Mouse (Mus musculus) left cerebral cortex, postnatal 36 days (tissue): ENCODE measurements around the gene P2ry12. TPM values are rescaled to one million over a fixed set of nuclear protein-coding genes. Genes with fewer than 3 reads are reported as not detected.

Source experiments
- DNase-seq, 2 experiments: peaks; one replicate each; pipeline ENCODE4 v3.0.0; 2021 to 2022; ENCODE audit warnings: low spot score in 2 of 2, mixed read lengths in 1 of 2
- intact Hi-C: fragments of 180-260 bp; cut with DNase I; formaldehyde crosslinking; loops from one replicate; pipeline ENCODE4 v1.15.1; 2025
- total RNA-seq, 2 experiments: library from RNA; stranded (reverse); gene quantifications; 2 replicates each; pipeline ENCODE4 v1.2.3; 2021

Gene P2ry12
- total RNA-seq, 2 experiments from 2014 or later, result 39.1 to 56.1 TPM

DNA sequence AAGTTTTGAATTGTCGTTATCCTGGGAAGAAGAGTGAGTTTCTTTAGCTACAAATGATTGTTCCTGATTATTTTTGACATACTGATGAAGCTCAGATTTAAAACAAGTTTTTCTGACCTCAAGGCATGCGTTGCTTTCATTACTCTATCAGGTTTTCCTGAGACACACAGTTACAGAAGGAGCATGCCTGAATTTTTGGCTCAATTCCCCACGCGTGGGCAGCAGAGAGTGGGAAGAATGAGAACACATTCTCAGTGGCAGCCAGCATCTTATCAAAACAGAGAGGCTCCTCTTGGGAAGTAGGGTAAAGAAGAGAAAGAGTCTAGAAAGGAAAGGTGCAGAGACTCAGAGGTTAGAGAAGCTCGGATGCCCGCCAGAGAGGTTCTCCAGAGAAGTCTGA is 19.3 kb downstream of the P2ry12 start:
- DNase-seq, result peak; percentile 72 to 78
- intact Hi-C loops, result no loop called here

- intact Hi-C loops, result no loop called here
- no peak for DNase-seq
Observed at GRCm38 (mm10) chr3:59234878-59235277, 27.8 kb downstream of the P2ry12 start.

GRCm38 (mm10) chr3:59230912-59231311 is 31.8 kb downstream of the P2ry12 start:
- intact Hi-C loops, result no loop called here
- no peak for DNase-seq

DNA sequence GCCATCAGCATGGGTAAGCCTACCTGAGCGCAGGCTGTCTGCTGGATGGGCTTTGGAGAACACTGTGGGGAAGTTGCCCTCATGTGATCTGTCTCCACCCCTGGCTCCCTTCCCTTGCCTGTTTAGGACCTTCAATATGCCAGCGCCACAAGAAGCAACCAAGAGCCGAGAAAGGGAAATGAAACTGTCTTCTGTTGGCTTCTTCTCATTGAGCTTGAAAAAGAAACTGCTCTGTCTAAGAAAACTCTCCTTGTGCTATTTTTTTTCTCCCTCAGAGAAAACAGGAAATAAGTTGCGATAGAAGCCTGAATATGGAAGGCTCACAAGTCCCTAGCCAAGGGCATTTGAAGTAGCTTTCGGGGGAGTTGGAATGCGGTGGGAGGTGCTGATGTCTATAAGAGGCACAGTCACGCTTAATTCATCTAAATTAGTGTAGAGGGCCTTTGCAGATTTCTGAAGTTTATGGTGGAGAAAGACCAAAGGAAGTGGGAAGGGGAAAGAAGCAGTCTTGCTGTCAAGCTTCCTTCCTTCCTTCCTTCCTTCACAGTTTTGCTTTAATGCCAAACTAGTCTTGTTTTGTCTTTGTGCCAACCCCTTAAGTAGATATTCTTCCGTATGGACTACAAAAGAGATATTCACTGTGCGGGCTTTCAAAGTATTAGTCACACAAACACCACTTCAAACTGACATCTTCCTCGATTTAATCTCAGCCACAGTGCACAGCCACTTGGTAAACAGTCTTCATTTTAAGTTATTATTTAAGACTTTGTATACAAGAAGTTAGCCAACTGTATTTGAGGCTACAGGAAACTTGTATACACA is 33.7 kb downstream of the P2ry12 start:
- intact Hi-C loops, result no loop called here
- peak in 1 of 2 experiments; percentile 24 for DNase-seq

GRCm38 (mm10) chr3:59227696-59228095 is 35.0 kb downstream of the P2ry12 start:
- no peak for DNase-seq
- intact Hi-C loops, result no loop called here

- intact Hi-C loops, result no loop called here
- DNase-seq, result no peak
Observed at GRCm38 (mm10) chr3:59225411-59225810, 37.3 kb downstream of the P2ry12 start.

GRCm38 (mm10) chr3:59222303-59222702 is 40.4 kb downstream of the P2ry12 start:
- intact Hi-C loops, result no loop called here
- no peak for DNase-seq

GRCm38 (mm10) chr3:59219326-59219725 is 43.3 kb downstream of the P2ry12 start:
- no peak for DNase-seq
- intact Hi-C loops, result no loop called here

GRCm38 (mm10) chr3:59217211-59217610 is 45.5 kb downstream of the P2ry12 start:
- intact Hi-C loops, result no loop called here
- DNase-seq, result no peak

DNA sequence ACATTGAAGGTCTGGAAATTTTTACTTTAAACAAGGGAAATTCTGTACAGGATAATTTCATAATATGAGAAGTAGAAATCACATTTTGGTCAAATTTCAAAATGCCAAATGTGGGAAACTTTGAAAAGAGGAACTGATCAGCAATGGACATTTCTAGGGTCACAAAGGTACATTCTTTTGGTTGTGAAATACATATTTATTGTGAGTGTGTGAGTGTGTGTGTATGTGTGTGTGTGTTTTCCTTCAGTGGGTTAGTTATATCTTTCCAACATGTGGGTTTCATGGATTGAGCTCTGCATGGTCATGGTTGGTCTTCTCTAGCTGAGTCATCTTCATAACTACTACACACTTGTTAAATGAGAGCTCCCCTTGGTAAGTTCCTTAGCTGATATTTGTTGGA is 50.3 kb downstream of the P2ry12 start:
- no peak for DNase-seq
- intact Hi-C loops, result no loop called here

GRCm38 (mm10) chr3:59211784-59212183 is 50.9 kb downstream of the P2ry12 start:
- intact Hi-C loops, result no loop called here
- no peak for DNase-seq

DNA sequence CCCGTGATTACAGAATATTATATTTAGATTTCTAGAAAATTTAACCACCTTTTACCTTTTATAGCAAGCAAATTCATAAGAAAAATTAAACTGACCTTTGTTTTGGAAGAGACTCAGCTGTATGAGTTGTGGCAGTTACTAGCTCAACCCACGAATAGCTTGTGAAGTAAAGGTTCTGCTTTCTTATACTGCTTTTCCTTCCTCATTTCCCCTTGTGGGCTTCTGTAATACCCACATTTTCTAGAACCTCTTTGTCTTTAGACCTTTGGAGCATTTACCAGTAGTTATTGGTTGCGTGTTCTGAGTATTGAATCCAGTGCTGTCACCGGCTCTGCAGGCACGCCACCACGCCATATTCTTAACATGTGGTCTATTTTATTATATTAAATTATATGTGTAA is 51.9 kb downstream of the P2ry12 start, which contains the start of gene P2ry13:
Gene P2ry13, minus strand, starts transcription at position 156 of the 400 bp plus-strand sequence.
- intact Hi-C loops, result no loop called here
- no peak for DNase-seq

DNA sequence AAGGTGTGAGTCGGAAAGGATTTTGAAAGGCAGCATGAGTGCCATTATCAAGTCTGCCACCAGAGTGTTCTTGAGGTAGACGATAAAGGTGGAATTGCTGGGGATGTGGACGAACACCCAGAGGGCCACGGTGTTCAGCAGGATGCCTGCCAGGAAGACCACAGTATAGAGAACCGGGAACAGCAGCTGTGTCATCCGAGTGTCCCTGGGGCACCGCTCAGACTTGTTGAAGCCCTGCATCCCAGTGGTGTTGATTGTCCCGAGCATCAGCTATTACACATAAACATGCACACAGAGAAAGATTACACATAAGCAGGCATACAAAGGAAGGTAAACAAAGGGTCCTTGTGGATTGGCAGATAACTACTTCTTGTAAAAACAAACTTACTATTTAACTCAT is 52.6 kb downstream of the P2ry12 start:
- DNase-seq, result no peak
- intact Hi-C loops, result no loop called here

DNA sequence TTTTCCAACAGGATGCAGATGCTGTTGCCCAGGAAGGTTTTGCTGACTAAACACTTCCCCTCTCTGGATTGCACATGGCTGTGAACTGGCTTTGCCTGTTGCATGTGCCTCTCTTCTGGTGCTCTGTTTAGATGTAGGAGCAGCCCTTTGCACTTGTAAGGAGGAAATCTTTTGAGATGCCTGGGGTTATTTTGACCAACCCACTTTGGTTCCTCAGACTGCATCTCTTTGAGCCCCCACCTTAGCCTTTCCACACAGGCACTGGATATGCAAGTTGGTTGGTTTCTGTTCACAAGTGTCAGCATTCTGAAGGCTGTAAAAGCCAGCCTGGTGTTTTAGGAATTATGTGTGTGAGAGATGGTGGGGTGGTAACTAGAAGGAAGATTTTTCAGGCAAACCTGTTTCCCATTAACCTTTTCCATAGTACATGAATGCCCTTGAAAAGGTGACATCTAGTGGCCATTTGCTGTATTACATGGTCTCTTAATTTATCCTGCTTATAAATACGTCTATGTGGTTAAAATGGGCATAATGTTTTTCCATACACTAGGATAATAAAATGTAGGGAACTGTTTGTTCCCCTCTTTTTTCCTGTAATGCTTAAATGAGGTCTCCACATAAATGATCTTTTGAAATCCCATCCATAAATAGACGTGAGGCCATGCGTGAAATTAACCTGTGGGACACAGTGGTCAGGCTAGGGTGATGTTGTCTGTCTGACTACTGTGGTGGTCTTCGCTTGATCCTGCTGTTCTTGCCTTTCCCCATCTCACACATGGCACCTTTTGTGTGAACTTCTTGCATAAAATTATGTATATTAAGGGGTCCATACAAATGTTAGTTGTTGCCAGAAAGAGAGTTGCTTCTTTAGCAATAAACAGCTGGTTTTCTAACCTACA is 53.8 kb downstream of the P2ry12 start:
- no peak for DNase-seq
- intact Hi-C loops, result loop anchor here (1.0 to 2.0 kb wide), 2 partner anchors 32 to 88 kb away; no protein-coding TSS in a partner anchor

DNA sequence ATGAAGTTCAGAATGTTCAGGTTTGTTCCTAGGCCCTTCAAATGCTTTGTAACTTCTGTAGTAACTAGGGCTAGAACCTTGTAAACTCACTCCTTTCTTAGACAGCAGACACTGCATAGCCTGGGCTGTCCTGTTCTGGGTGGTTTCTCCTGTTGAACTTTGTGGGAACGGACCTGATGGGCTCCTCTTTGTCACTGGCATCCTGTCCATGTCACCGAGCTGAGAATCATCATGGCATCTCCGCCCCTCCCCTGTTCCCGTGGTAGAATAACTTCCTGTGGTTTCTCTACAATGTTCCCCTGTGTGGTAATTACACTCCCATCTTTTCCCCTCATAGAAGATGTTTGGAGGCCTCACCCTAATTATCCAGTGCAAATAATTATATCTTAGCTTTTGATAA is 56.7 kb downstream of the P2ry12 start:
- intact Hi-C loops, result no loop called here
- no peak for DNase-seq

GRCm38 (mm10) chr3:59204719-59205503 is 57.8 kb downstream of the P2ry12 start:
- intact Hi-C loops, result no loop called here
- DNase-seq, result no peak

GRCm38 (mm10) chr3:59203802-59204520 is 58.7 kb downstream of the P2ry12 start:
- DNase-seq, result no peak
- intact Hi-C loops, result no loop called here

DNA sequence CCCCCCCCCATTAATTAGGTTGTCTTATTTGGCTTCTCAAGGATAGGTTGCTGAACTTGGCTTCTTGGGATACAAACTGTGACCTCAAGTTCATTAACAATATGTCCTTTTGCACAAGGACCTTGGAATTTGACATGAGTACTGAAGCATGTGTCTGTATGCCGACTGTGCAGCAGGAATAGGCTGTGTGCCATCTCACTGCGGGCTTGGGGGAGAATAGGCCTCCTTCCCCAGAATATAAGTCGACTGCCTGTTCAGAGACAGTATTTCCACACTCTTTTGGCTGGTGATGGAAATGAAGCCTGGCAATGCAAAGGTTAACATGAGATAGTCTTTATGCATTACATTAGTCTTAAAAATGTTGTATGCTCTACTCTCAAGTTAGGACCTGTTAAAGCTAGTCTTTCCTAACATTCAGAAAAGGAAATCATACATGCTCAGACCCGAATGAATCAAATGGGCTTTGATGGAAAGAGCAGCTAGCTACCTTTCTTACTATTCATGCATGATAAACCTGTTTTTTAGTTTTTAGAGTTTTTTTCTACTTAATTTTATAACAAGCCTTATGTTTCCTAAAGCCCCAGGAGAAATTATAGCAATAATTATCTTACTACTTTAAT is 65.2 kb downstream of the P2ry12 start:
- intact Hi-C loops, result no loop called here
- DNase-seq, result no peak

GRCm38 (mm10) chr3:59194938-59195337 is 67.7 kb downstream of the P2ry12 start, which contains the start of gene Gpr87:
Gene Gpr87, minus strand, starts transcription at chr3:59195104.
- intact Hi-C loops, result no loop called here
- no peak for DNase-seq
